Mouse (Mus musculus): ENCODE data around the gene Gpkow. TPM values are rescaled to one million over a fixed set of nuclear protein-coding genes. Genes with fewer than 3 reads are reported as not detected.

Gpkow gene
- total RNA-seq (2023; ENCODE audit: inconsistent age), result 48.1 to 53.2 TPM (median 52.3 TPM) in 4 replicates

GRCm38 (mm10) chrX:7696954-7697381 lies at the start of gene Gpkow:
Gpkow (plus strand) TSS chrX:7697131.

GRCm38 (mm10) chrX:7657221-7657639 lies 39.7 kb upstream of the Gpkow start, which contains the start of gene Prickle3:
Prickle3 (plus strand) TSS chrX:7657260.

GRCm38 (mm10) chrX:7670921-7671623 lies 25.9 kb upstream of the Gpkow start, which contains the start of gene Plp2:
Plp2 (minus strand) TSS chrX:7671390.

GRCm38 (mm10) chrX:7680864-7681263 lies 16.1 kb upstream of the Gpkow start, which contains the start of gene Magix:
Magix (minus strand) TSS chrX:7681251.

GRCm38 (mm10) chrX:7714135-7714899 lies 17.4 kb downstream of the Gpkow start, which contains the start of gene Wdr45:
Wdr45 (plus strand) TSS chrX:7714333.

GRCm38 (mm10) chrX:7721514-7722281 lies 24.8 kb downstream of the Gpkow start, which contains the start of gene Gm45208:
Gm45208 (plus strand) TSS chrX:7722245.

GRCm38 (mm10) chrX:7728215-7728921 lies 31.4 kb downstream of the Gpkow start, which contains the start of gene Praf2:
Praf2 (plus strand) TSS chrX:7728439.

GRCm38 (mm10) chrX:7750432-7751116 lies 53.6 kb downstream of the Gpkow start, which contains the start of gene Ccdc120:
Ccdc120 (minus strand) TSS chrX:7750905.

Other genes with a start within 250 kb of the Gpkow start
- gene Foxp3, start 123.5 kb upstream of the Gpkow start, total RNA-seq (2023; ENCODE audit: inconsistent age), result not detected in 4 replicates
- gene Ppp1r3f, start 122.8 kb upstream of the Gpkow start, total RNA-seq (2023; ENCODE audit: inconsistent age), result 6.6 to 7.6 TPM (median 6.9 TPM) in 4 replicates
- 23.0 to 25.1 TPM (median 24.2 TPM) in 4 replicates for gene Ccdc22, start 91.6 kb upstream of the Gpkow start, total RNA-seq (2023; ENCODE audit: inconsistent age)
- not detected in 4 replicates for gene Cacna1f, start 90.0 kb upstream of the Gpkow start, total RNA-seq (2023; ENCODE audit: inconsistent age)
- 0.19 to 0.39 TPM (median 0.39 TPM) in 3 of 4 replicates, not detected in the other for gene Syp, start 58.7 kb upstream of the Gpkow start, total RNA-seq (2023; ENCODE audit: inconsistent age)
- gene Prickle3, start 39.9 kb upstream of the Gpkow start, total RNA-seq (2023; ENCODE audit: inconsistent age), result 24.8 to 33.8 TPM (median 31.3 TPM) in 4 replicates
- 84.5 to 110 TPM (median 102 TPM) in 4 replicates for gene Plp2, start 25.7 kb upstream of the Gpkow start, total RNA-seq (2023; ENCODE audit: inconsistent age)
- not detected in 4 replicates for gene Magix, start 15.9 kb upstream of the Gpkow start, total RNA-seq (2023; ENCODE audit: inconsistent age)
- 63.9 to 81.8 TPM (median 66.9 TPM) in 4 replicates for gene Wdr45, start 17.2 kb downstream of the Gpkow start, total RNA-seq (2023; ENCODE audit: inconsistent age)
- gene Gm45208, start 25.1 kb downstream of the Gpkow start, total RNA-seq (2023; ENCODE audit: inconsistent age), result not detected in 4 replicates
- 13.8 to 16.3 TPM (median 14.6 TPM) in 4 replicates for gene Praf2, start 31.3 kb downstream of the Gpkow start, total RNA-seq (2023; ENCODE audit: inconsistent age)
- gene Ccdc120, start 53.8 kb downstream of the Gpkow start, total RNA-seq (2023; ENCODE audit: inconsistent age), result not detected in 4 replicates
- 25.5 to 32.5 TPM (median 29.5 TPM) in 4 replicates for gene Tfe3, start 65.4 kb downstream of the Gpkow start, total RNA-seq (2023; ENCODE audit: inconsistent age)
- 275 to 287 TPM (median 279 TPM) in 4 replicates for gene Gripap1, start 92.6 kb downstream of the Gpkow start, total RNA-seq (2023; ENCODE audit: inconsistent age)
- gene Kcnd1, start 125.2 kb downstream of the Gpkow start, total RNA-seq (2023; ENCODE audit: inconsistent age), result 0.74 to 1.5 TPM (median 0.90 TPM) in 4 replicates
- gene Otud5, start 144.2 kb downstream of the Gpkow start, total RNA-seq (2023; ENCODE audit: inconsistent age), result 194 to 202 TPM (median 199 TPM) in 4 replicates
- 50.5 to 68.4 TPM (median 57.8 TPM) in 4 replicates for gene Pim2, start 181.1 kb downstream of the Gpkow start, total RNA-seq (2023; ENCODE audit: inconsistent age)
- gene Slc35a2, start 186.9 kb downstream of the Gpkow start, total RNA-seq (2023; ENCODE audit: inconsistent age), result 25.9 to 33.3 TPM (median 32.3 TPM) in 4 replicates
- 113 to 127 TPM (median 121 TPM) in 4 replicates for gene Pqbp1, start 202.1 kb downstream of the Gpkow start, total RNA-seq (2023; ENCODE audit: inconsistent age)
- gene Timm17b, start 202.2 kb downstream of the Gpkow start, total RNA-seq (2023; ENCODE audit: inconsistent age), result 53.6 to 58.6 TPM (median 56.2 TPM) in 4 replicates
- not detected in 4 replicates for gene Gm10491, start 210.7 kb downstream of the Gpkow start, total RNA-seq (2023; ENCODE audit: inconsistent age)
- not detected in 4 replicates for gene Gm10490, start 212.4 kb downstream of the Gpkow start, total RNA-seq (2023; ENCODE audit: inconsistent age)
- gene Pcsk1n, start 222.7 kb downstream of the Gpkow start, total RNA-seq (2023; ENCODE audit: inconsistent age), result not detected in 4 replicates
- not detected in 4 replicates for gene Eras, start 231.5 kb downstream of the Gpkow start, total RNA-seq (2023; ENCODE audit: inconsistent age)